Mouse (Mus musculus): ENCODE data around the gene Ehbp1l1.

Gene Ehbp1l1

GRCm38 (mm10) chr19:5725767-5726515 lies at the start of gene Ehbp1l1:
TSS of gene Ehbp1l1 (minus strand) at chr19:5726317.
- peak; percentile 75 to 92 for DNase-seq

GRCm38 (mm10) chr19:5770925-5771860 lies 45.1 kb upstream of the Ehbp1l1 start, which contains the start of gene Scyl1:
TSS of gene Scyl1 (minus strand) at chr19:5771419.
- peak; percentile 95 to 97 for DNase-seq

- DNase-seq: no peak
Measured at GRCm38 (mm10) chr19:5770311-5770710, 44.2 kb upstream of the Ehbp1l1 start.

- peak; percentile 52 to 53 for DNase-seq
Measured at GRCm38 (mm10) chr19:5767271-5767670, 41.2 kb upstream of the Ehbp1l1 start.

GRCm38 (mm10) chr19:5763163-5763562 lies 37.0 kb upstream of the Ehbp1l1 start:
- DNase-seq: no peak

GRCm38 (mm10) chr19:5758878-5759403 lies 32.8 kb upstream of the Ehbp1l1 start:
- no peak for DNase-seq

- DNase-seq: no peak
Measured at GRCm38 (mm10) chr19:5756991-5757636, 31.0 kb upstream of the Ehbp1l1 start.

- DNase-seq: no peak
Measured at GRCm38 (mm10) chr19:5756321-5756985, 30.3 kb upstream of the Ehbp1l1 start.

GRCm38 (mm10) chr19:5751742-5752141 lies 25.6 kb upstream of the Ehbp1l1 start:
- peak; percentile 62 to 89 for DNase-seq

GRCm38 (mm10) chr19:5750951-5751350 lies 24.8 kb upstream of the Ehbp1l1 start:
- DNase-seq: no peak

GRCm38 (mm10) chr19:5749476-5749875 lies 23.4 kb upstream of the Ehbp1l1 start:
- DNase-seq: no peak

GRCm38 (mm10) chr19:5746907-5747363 lies 20.8 kb upstream of the Ehbp1l1 start:
- no peak for DNase-seq

GRCm38 (mm10) chr19:5745756-5746710 lies 19.9 kb upstream of the Ehbp1l1 start:
- peak in 1 of 2 experiments; percentile 51 for DNase-seq

- peak; percentile 36 to 57 for DNase-seq
Measured at GRCm38 (mm10) chr19:5743576-5743975, 17.5 kb upstream of the Ehbp1l1 start.

- peak in 1 of 2 experiments; percentile 42 for DNase-seq
Measured at GRCm38 (mm10) chr19:5742241-5742641, 16.1 kb upstream of the Ehbp1l1 start.

GRCm38 (mm10) chr19:5741641-5742240 lies 15.6 kb upstream of the Ehbp1l1 start:
- DNase-seq: peak; percentile 71 to 79

- DNase-seq: peak; percentile 38 to 50
Measured at GRCm38 (mm10) chr19:5740320-5741317, 14.5 kb upstream of the Ehbp1l1 start, which contains the start of gene Ltbp3. TSS of gene Ltbp3 (plus strand) at chr19:5740904.

GRCm38 (mm10) chr19:5739446-5739845 lies 13.3 kb upstream of the Ehbp1l1 start:
- DNase-seq: no peak

GRCm38 (mm10) chr19:5734325-5734724 lies 8.2 kb upstream of the Ehbp1l1 start:
- no peak for DNase-seq

All from kidney, postnatal 36 days (tissue).